Mouse (Mus musculus): ENCODE measurements around the gene Ccl27a.
"Not testable (repeated sequence)": the region's sequence is repeated elsewhere in the genome, so short reads cannot be mapped to it uniquely, and the experiment has no call there.

DNA sequence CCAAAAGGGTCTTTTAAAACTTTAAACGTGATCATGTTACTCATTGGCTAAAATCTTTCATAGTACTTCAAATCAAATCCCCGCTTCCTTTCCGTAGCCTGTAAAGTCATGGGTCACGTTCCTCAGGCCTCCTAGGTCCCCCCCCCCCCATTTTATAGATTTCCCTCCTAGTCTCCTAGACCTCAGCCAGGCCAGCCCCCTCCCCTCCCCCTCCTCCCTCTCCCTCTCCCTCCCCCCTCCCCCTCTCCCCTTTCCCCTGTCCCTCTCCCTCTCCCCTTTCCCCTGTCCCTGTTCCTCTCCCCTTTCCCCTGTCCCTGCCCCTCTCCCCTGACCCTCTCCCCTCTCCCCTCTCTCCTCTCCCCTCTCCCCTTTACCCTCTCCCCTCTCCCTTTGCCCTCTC lies 8.7 kb upstream of the Ccl27a start:
- not testable (repeated sequence) for TF ChIP-seq CTCF, EP300 (IDR thresholded peaks at IDR 0.05)
